Mouse (Mus musculus) limb, embryonic 13.5 days (tissue): ENCODE measurements around the gene Wnt7a. TPM values are rescaled to one million over a fixed set of nuclear protein-coding genes. Genes with fewer than 3 reads are reported as not detected.

Experiments
- ATAC-seq: fragments of 200-750 bp; cut with Nextera tagmentation; 2 replicates; pipeline ENCODE4 v1.8.0; 2017; ENCODE audit warnings: low read depth, moderate number of reproducible peaks, moderate TSS enrichment; ENCODE audit not compliant: low FRiP score
- H3K27ac ChIP-seq: fragments of 300-500 bp; sonication (generic); 2 replicates; pipeline ENCODE4 v1.5.1; 2015; ENCODE audit warnings: inconsistent platforms, mild to moderate bottlenecking, moderate library complexity
- H3K27me3 ChIP-seq: fragments of 300-500 bp; sonication (generic); 2 replicates; pipeline ENCODE4 v1.6.1; 2015; ENCODE audit warnings: mild to moderate bottlenecking, inconsistent platforms
- H3K36me3 ChIP-seq: fragments of 300-500 bp; sonication (generic); 2 replicates; pipeline ENCODE4 v1.6.1; 2015; ENCODE audit warnings: inconsistent platforms, mild to moderate bottlenecking, moderate library complexity
- H3K4me1 ChIP-seq: fragments of 300-500 bp; sonication (generic); 2 replicates; pipeline ENCODE4 v1.6.1; 2015; ENCODE audit warnings: inconsistent platforms
- H3K4me2 ChIP-seq: fragments of 300-500 bp; sonication (generic); replicated peaks from 2 replicates; pipeline ENCODE4 v1.6.1; 2015; ENCODE audit warnings: inconsistent platforms, mild to moderate bottlenecking, moderate library complexity
- H3K4me3 ChIP-seq: fragments of 300-500 bp; sonication (generic); 2 replicates; pipeline ENCODE4 v1.5.1; 2015; ENCODE audit warnings: moderate library complexity, mild to moderate bottlenecking, inconsistent platforms
- H3K9ac ChIP-seq: fragments of 300-500 bp; sonication (generic); 2 replicates; pipeline ENCODE4 v1.6.1; 2015; ENCODE audit warnings: mild to moderate bottlenecking, inconsistent platforms
- H3K9me3 ChIP-seq: fragments of 300-500 bp; sonication (generic); 2 replicates; pipeline ENCODE4 v1.6.1; 2016; ENCODE audit warnings: inconsistent platforms
- WGBS: fragments of 180-500 bp; shearing (Covaris S2); methylation state at CpG from one replicate; pipeline ENCODE4 v1.1.7; 2015; 5-methylcytosine and 5-hydroxymethylcytosine counted together
- polyA plus RNA-seq: library from polyadenylated mRNA; unstranded; fragments of >200 nt; fragmentation: Nextera tagmentation; extraction: Ambion mirVana; gene quantifications from 2 replicates; pipeline ENCODE4 v1.2.1, GENCODE M21; 2015

Wnt7a gene
- polyA plus RNA-seq, 1 experiment from 2014 or later, result 5.6 TPM

DNA sequence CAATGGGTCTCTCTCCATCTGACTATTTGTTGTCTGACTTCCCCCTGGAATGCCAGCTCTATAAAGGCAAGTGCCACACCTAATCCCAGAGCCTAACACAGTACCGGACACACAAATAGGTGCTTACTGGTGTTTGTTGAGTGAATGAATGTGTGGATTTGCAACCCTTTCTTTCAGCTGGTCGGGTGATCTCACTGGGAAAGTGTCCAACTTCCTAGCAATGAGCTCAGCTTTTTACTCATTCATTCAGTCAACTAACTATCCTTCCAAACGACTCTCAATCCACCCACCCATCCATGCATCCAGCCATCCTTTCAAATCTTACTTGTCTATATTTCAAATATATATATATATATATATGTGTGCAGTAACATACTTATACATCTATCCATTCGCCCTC is 31.3 kb downstream of the Wnt7a start:
- Histone ChIP-seq H3K4me1 (no peaks in the 10 kb centered on the region), H3K4me3 (no peak overlapping the region), H3K9me3 (no peaks in the 10 kb centered on the region), H3K27me3 (no peaks in the 10 kb centered on the region), H3K4me2 (no peak overlapping the region), H3K36me3 (no peaks in the 10 kb centered on the region), H3K9ac (no peak overlapping the region), H3K27ac (no peak overlapping the region)
- ATAC-seq, result no peak
- 77% methylated on average over 4 of the region's 4 CpGs for WGBS

DNA sequence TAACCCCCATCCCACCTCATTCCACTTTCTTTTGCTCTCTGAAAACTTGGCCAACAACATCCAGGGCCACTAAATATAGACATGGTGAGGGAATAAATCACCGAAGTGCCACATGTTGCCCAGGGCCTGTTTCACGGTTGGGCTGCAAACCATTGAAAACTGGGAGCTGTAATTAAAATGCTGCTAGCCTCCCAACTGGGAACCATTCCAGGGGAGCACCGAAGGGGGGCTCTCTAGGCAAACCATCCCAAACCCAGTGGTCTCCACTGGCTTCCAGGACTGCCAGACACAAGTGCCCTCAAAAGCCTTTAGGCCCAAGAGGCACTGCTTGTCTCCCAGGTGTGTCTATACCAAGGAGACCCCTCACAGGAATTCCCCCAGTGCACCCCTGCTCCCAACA is 31.9 kb downstream of the Wnt7a start:
- no peak overlapping the region for H3K4me2 ChIP-seq
- H3K4me1 ChIP-seq, result no peaks in the 10 kb centered on the region
- no peaks in the 10 kb centered on the region for H3K36me3 ChIP-seq
- H3K9ac ChIP-seq, result no peak overlapping the region
- no peak overlapping the region for H3K27ac ChIP-seq
- WGBS, result 56% methylated on average over 3 of the region's 3 CpGs
- H3K4me3 ChIP-seq, result no peak overlapping the region
- no peak for ATAC-seq
- H3K27me3 ChIP-seq, result no peaks in the 10 kb centered on the region
- H3K9me3 ChIP-seq, result no peaks in the 10 kb centered on the region

DNA sequence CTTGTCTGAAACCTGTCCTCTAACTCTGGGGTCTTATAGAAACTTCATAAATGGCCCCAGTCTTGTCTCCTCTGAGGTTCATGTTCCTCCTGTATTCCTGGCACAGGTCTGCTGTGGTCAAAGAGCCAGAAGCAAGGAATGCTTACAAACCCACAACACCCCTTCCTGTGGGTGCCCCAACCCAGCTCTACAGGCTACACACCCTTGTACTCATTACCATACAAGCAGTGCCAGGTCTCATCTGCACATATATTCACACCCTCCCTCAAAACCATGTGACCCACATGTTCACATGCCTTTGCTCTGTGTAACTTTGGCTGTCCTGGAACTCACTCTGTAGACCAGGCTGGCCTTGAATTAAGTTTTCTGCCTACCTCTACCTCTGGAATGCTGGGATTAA is 38.2 kb downstream of the Wnt7a start:
- Histone ChIP-seq H3K27ac (peak overlapping the region; percentile 18; the same call in 1 of the 2 replicates), H3K27me3 (0 out of 2 replicates have a peak, but pooled peaks cover 3% of the 10 kb centered on the region), H3K4me1 (no peaks in the 10 kb centered on the region), H3K9me3 (no peaks in the 10 kb centered on the region), H3K9ac (no peak overlapping the region), H3K4me3 (no peak overlapping the region), H3K4me2 (no peak overlapping the region), H3K36me3 (no peaks in the 10 kb centered on the region)
- no peak for ATAC-seq

DNA sequence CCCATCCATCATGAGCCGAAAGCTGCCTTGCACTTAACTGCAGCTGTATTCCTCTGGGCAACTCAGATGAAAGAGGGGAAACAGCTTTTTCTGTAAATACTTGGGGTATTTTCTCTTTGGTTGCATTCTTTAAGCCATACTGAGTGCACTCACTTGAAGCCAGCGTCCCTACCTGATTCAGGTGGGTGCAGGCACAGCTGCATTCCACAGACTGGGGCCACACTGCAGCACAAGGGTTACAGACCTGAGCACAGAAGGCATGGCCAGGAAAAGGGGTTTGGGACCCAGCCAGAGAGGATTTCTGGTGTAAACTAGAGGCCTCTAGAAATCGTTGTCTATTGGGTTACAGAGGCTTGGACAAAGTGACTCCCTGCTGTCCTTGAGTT is 38.6 kb downstream of the Wnt7a start:
- no peaks in the 10 kb centered on the region for H3K9me3 ChIP-seq
- H3K27me3 ChIP-seq, result 0 out of 2 replicates have a peak, but pooled peaks cover 3% of the 10 kb centered on the region
- 30% methylated on average over 3 of the region's 3 CpGs for WGBS
- ATAC-seq, result no peak
- no peak overlapping the region for H3K9ac ChIP-seq
- no peaks in the 10 kb centered on the region for H3K36me3 ChIP-seq
- no peak overlapping the region for H3K4me3 ChIP-seq
- peak overlapping the region; percentile 18; the same call in 1 of the 2 replicates for H3K27ac ChIP-seq
- H3K4me1 ChIP-seq, result no peaks in the 10 kb centered on the region
- no peak overlapping the region for H3K4me2 ChIP-seq

DNA sequence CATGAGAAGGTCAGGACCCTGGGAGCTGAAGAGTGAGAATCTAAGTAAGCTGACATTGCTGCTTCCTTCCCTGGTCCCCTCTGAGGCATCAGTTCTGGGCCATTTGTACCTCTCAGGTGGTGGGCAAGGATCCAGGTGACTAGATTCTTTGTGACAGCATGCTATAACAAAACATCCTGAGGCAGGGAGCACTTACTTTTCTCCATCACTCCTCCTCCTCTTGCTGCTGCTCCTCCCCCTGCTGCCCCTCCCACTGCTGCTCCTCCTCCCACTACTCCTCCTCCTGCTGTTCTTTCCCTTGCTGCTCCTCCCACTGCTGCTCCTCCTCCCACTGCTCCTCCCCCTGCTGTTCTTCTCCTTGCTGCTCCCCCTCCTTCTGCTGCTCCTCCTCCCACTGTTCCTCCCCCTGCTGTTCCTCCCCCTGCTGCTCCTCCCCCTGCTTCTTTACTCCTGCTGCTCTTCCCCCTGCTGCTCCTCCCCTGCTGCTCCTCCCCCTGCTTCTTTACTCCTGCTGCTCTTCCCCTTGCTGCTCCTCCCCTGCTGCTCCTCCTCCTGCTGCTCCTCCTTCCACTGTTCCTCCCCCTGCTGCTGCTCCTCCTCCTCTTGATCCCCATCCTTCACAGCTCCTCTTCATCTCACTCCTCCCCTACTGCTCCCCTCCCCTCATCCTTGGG is 39.1 kb downstream of the Wnt7a start:
- Histone ChIP-seq H3K9me3 (no peaks in the 10 kb centered on the region), H3K27me3 (0 out of 2 replicates have a peak, but pooled peaks cover 3% of the 10 kb centered on the region), H3K9ac (no peak overlapping the region), H3K27ac (no peak overlapping the region), H3K4me3 (no peak overlapping the region), H3K4me1 (no peaks in the 10 kb centered on the region), H3K4me2 (no peak overlapping the region), H3K36me3 (no peaks in the 10 kb centered on the region)
- ATAC-seq, result no peak

DNA sequence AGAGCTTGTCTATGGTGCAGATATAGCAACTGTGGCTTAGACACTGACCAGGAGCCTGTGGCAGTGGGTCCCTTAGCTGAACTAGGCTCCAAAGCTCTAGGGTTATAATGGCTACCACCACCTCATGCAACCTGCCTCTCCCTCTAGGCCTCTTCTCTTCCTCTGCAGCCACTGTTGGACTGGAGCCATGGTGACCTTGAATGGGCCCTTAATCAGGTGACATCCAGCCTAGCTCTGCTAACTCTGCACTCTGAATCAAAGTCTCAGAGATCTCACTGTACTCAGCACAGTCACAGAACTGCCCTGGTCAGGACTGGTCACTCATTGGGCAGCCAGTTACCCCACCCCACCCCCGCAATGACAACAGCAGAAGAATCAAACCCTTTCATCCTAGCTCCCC is 44.4 kb downstream of the Wnt7a start:
- 84% methylated on average over 1 of the region's 1 CpGs for WGBS
- Histone ChIP-seq H3K9ac (no peak overlapping the region), H3K27me3 (0 out of 2 replicates have a peak, but pooled peaks cover 3% of the 10 kb centered on the region), H3K4me1 (peaks cover 4% of the 10 kb centered on the region; the same call in 1 of the 2 replicates), H3K27ac (no peak overlapping the region), H3K9me3 (no peaks in the 10 kb centered on the region), H3K4me3 (no peak overlapping the region), H3K4me2 (no peak overlapping the region), H3K36me3 (no peaks in the 10 kb centered on the region)
- ATAC-seq, result no peak

DNA sequence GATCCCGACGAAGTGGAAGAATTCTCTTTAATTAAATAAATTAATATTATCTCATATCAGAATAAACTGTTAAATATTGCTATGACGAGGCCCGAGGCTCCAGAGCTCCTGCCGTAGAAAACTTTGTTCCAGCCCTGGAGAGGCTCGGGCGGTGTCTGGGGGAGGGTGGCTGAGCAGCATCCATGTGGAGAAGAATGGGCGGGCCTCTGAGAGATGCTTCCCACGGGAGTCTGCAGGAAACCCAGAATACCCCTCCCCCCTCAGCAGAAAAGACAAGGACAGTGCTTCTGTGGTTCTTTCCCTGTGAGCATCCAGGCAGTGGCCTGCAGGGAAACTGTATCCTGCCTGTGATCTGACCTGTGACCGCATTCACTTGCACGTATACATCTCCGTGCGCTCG is 45.7 kb downstream of the Wnt7a start:
- no peak for ATAC-seq
- 72% methylated on average over 14 of the region's 14 CpGs for WGBS
- Histone ChIP-seq H3K4me2 (no peak overlapping the region), H3K27ac (no peak overlapping the region), H3K27me3 (0 out of 2 replicates have a peak, but pooled peaks cover 3% of the 10 kb centered on the region), H3K9ac (no peak overlapping the region), H3K36me3 (no peaks in the 10 kb centered on the region), H3K9me3 (no peaks in the 10 kb centered on the region), H3K4me3 (no peak overlapping the region), H3K4me1 (peaks cover 4% of the 10 kb centered on the region; the same call in 1 of the 2 replicates)

DNA sequence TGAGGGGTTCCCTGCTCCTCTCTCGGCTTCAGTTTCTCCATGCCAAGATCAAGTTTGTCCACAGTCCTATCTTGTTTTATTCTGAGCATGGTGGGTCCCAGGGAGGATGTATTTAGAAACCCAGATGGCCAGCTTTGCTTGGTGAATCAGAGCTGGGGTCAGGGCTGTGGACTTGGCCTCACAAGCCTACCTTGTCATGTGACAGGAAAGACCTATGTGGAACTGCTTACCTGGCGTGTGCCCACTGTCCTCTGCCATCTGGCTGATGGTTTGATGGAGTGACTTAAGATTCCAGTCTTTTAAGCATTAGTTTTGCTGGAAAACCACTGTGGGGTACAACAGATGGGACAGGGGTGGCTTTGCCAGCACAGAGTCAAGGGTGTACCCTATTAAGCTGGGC is 48.4 kb downstream of the Wnt7a start:
- no peak overlapping the region for H3K27ac ChIP-seq
- 85% methylated on average over 2 of the region's 2 CpGs for WGBS
- H3K4me1 ChIP-seq, result peaks cover 4% of the 10 kb centered on the region; the same call in 1 of the 2 replicates

DNA sequence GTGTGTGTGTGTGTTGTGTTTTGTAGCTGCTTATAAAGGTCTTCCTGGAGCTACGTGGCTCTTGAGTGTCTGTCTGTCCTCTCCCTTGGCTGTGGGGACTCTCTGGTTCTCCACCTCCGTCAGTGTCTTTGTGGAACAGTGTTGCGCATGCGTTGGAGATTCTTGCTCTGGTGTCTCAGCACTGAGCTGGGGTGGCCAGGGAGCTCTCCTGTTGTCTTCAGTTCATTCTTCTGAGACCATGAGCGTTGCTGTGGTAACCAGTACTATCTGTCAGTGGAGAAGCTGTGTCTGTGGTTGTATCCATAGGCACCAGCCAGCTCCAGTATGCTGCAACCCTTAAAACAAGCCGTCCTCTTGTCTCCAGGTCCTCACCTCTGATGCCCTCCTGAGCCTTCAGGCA is 50.2 kb downstream of the Wnt7a start:
- WGBS, result 87% methylated on average over 6 of the region's 6 CpGs
- Histone ChIP-seq H3K4me2 (no peak overlapping the region), H3K9ac (no peak overlapping the region)

More for the DNA sequence above, 48.4 kb downstream of the Wnt7a start:
- Histone ChIP-seq H3K36me3 (no peaks in the 10 kb centered on the region), H3K4me2 (no peak overlapping the region), H3K9me3 (no peaks in the 10 kb centered on the region), H3K27me3 (0 out of 2 replicates have a peak, but pooled peaks cover 4% of the 10 kb centered on the region), H3K9ac (no peak overlapping the region), H3K4me3 (no peak overlapping the region)
- ATAC-seq, result no peak

DNA sequence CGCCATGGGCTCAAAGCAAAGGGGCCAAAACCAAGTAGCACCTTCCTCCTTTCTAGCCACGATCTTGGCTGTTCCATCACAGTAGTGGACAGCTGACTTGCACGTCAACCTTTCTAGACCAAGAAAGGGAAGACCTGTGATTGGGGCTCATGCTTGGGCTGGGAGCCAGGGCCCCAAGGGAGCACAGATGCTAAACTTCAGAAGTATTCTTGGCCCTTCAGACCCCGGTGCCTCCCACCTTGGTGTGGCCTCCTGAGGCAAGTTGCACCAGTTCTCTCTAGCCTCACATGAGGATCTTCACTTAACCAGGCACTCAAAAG is 50.8 kb downstream of the Wnt7a start:
- Histone ChIP-seq H3K36me3 (no peaks in the 10 kb centered on the region), H3K9ac (no peak overlapping the region), H3K27ac (no peak overlapping the region), H3K4me1 (no peaks in the 10 kb centered on the region), H3K4me2 (no peak overlapping the region), H3K27me3 (0 out of 2 replicates have a peak, but pooled peaks cover 4% of the 10 kb centered on the region), H3K9me3 (no peaks in the 10 kb centered on the region), H3K4me3 (no peak overlapping the region)
- WGBS, result 83% methylated on average over 4 of the region's 4 CpGs
- no peak for ATAC-seq

More for the DNA sequence above, 50.2 kb downstream of the Wnt7a start:
- ATAC-seq, result no peak
- Histone ChIP-seq H3K27ac (no peak overlapping the region), H3K27me3 (0 out of 2 replicates have a peak, but pooled peaks cover 4% of the 10 kb centered on the region), H3K4me1 (peaks cover 4% of the 10 kb centered on the region; the same call in 1 of the 2 replicates), H3K9me3 (no peaks in the 10 kb centered on the region), H3K4me3 (no peak overlapping the region), H3K36me3 (no peaks in the 10 kb centered on the region)

DNA sequence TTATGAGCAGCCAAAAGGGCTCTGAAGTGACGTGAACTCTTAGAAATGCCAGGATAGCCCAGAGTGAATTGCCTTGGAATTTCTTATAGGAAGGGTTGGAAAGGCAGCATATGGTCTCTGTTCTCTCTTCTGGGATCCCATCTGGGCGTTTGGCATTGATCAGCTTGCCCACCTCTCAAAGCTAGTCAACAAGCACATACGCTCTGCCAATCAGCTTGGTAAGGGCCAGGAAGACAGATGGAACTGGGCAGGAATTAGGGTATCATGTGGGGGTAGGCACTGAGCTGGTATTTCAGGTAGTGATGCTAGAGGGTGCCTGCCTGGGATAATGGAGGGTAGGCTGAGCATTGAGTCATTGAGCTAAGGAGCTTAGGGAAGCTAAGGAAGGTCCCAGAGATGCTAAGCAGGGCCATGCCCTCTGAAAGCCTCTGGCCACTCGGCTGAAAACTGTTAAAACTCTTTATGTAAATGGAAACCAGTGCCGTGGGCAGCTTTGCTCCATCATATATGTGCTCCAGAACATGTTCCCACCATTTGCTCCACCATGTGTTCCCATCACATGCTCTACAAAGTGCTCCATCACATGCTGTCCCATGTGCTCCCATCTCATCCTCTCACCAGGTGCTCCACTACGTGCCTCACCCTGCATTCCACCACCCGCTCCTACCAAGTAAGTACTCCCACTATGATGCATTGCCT is 51.3 kb downstream of the Wnt7a start:
- Histone ChIP-seq H3K4me3 (no peak overlapping the region), H3K36me3 (no peaks in the 10 kb centered on the region), H3K4me1 (no peaks in the 10 kb centered on the region), H3K9me3 (no peaks in the 10 kb centered on the region), H3K27ac (no peak overlapping the region), H3K4me2 (no peak overlapping the region), H3K9ac (no peak overlapping the region), H3K27me3 (0 out of 2 replicates have a peak, but pooled peaks cover 4% of the 10 kb centered on the region)
- WGBS, result 79% methylated on average over 7 of the region's 7 CpGs
- no peak for ATAC-seq

DNA sequence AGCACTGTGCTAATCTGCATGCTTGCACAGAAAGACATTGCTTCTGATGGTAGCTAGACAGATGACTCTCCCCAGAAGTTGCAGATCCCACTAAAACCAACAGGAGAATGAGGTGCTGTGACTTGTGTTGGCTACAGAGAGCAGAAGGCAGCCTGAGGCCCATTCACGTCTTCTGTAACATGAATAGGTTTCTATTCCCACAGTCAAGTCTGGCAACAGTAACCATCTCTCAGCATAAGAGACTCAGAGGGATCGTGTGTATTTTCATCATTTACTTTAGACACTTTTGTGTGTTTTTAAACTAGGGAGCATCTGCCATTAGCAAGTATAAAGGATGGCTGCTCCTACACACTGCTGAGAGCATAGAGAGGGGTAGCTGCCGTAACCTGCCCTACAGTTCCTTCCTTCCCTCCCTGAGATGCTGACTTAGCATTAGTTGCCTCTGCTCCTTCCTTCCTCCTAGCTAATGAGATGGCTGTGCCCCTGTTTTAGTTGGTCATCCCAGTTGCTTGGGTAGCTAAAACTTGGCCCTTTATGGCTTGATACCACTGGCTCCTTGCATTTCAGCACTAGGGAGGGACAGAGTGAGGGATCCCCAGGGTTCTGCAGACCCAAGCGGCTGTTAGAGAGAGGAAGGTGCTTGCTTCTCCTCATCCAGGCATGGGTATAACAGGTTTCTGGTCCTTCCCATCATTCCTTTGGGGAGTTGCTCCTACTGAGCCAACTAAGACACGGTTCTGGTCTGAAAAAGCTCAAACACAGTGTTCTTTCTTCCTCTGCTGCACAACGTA is 52.1 kb downstream of the Wnt7a start:
- WGBS, result 71% methylated on average over 6 of the region's 6 CpGs

More for the DNA sequence above, 52.1 kb downstream of the Wnt7a start:
- Histone ChIP-seq H3K4me3 (no peak overlapping the region), H3K36me3 (no peaks in the 10 kb centered on the region), H3K4me2 (no peak overlapping the region), H3K27me3 (0 out of 2 replicates have a peak, but pooled peaks cover 4% of the 10 kb centered on the region), H3K9me3 (no peaks in the 10 kb centered on the region), H3K27ac (no peak overlapping the region), H3K4me1 (no peaks in the 10 kb centered on the region), H3K9ac (no peak overlapping the region)
- ATAC-seq, result no peak
